Mouse (Mus musculus): ENCODE data around the gene Cbfb.
"Not testable (repeated sequence)": the region's sequence is repeated elsewhere in the genome, so short reads cannot be mapped to it uniquely, and the experiment has no call there.

GRCm38 (mm10) chr8:105232321-105232693, 61.8 kb downstream of the Cbfb start:
- not testable (repeated sequence) for TF ChIP-seq POLR2A (IDR thresholded peaks at IDR 0.05; ENCODE audit: borderline replicate concordance, insufficient read depth, low read length); CTCF (IDR thresholded peaks at IDR 0.05; ENCODE audit: borderline replicate concordance, insufficient read depth, low read depth, low read length)

All from cerebellum, adult 2 months (tissue).